Mouse (Mus musculus): ENCODE measurements around the gene Tmem213. TPM values are rescaled to one million over a fixed set of nuclear protein-coding genes. Genes with fewer than 3 reads are reported as not detected.

Tmem213 gene
- total and polyA plus RNA-seq, 3 experiments = not detected

GRCm38 (mm10) chr6:38162825-38163504 is 53.9 kb downstream of the Tmem213 start:
- TF ChIP-seq CHD2 (IDR thresholded peaks at IDR 0.05; ENCODE audit: low read length) = peak; percentile 37; the same call in 1 of the 2 replicates
- TF ChIP-seq RAD21 (IDR thresholded peaks at IDR 0.05; ENCODE audit: low read depth, low read length) = no peak
- no peak for TF ChIP-seq KAT2A (IDR thresholded peaks at IDR 0.05; ENCODE audit: insufficient replicate concordance, low read length)
- TF ChIP-seq UBTF (IDR thresholded peaks at IDR 0.05; ENCODE audit: low read depth, low read length) = no peak
- no peak for TF ChIP-seq MXI1 (IDR thresholded peaks at IDR 0.05; ENCODE audit: low read depth, low read length)
- no peak for TF ChIP-seq USF1 (IDR thresholded peaks at IDR 0.05; ENCODE audit: low read depth, low read length)
- TF ChIP-seq E2F4 (IDR thresholded peaks at IDR 0.05; ENCODE audit: insufficient replicate concordance, low read depth, low read length) = no peak
- 0 out of 2 replicates have a peak, but pooled peaks have one; percentile 22 for TF ChIP-seq MEF2A (IDR thresholded peaks at IDR 0.05; ENCODE audit: borderline replicate concordance, low read depth, low read length)
- TF ChIP-seq GABPA (IDR thresholded peaks at IDR 0.05; ENCODE audit: insufficient replicate concordance, low read depth, low read length) = no peak
- no peak for TF ChIP-seq SMC3 (IDR thresholded peaks at IDR 0.05; ENCODE audit: low read depth, low read length)
- TF ChIP-seq CTCF (conservative IDR thresholded peaks at IDR 0.05 in 1 of 2, IDR thresholded peaks at IDR 0.05 in 1 of 2; ENCODE audit: low read depth in 2 of 2, low read length in 2 of 2) = no peak
- TF ChIP-seq MAZ (IDR thresholded peaks at IDR 0.05; ENCODE audit: low read depth, low read length) = 0 out of 2 replicates have a peak, but pooled peaks have one; percentile 49
- no peak for TF ChIP-seq ZKSCAN1 (IDR thresholded peaks at IDR 0.05; ENCODE audit: borderline replicate concordance, low read depth, low read length)
- no peak for TF ChIP-seq ZMIZ1 (IDR thresholded peaks at IDR 0.05; ENCODE audit: low read depth, low read length)
- no peak for TF ChIP-seq USF2 (conservative IDR thresholded peaks at IDR 0.05; ENCODE audit: low read depth, low read length)
- no peak for TF ChIP-seq MAX (IDR thresholded peaks at IDR 0.05; ENCODE audit: low read length)
- TF ChIP-seq PAX5 (IDR thresholded peaks at IDR 0.05; ENCODE audit: low read length) = no peak
- no peak for TF ChIP-seq NELFE (IDR thresholded peaks at IDR 0.05; ENCODE audit: low read depth, low read length)
- TF ChIP-seq TCF12 (IDR thresholded peaks at IDR 0.05; ENCODE audit: low read depth, low read length) = no peak
- no peak for TF ChIP-seq POLR2A (IDR thresholded peaks at IDR 0.05; ENCODE audit: low read depth, low read length)
- no peak for TF ChIP-seq ZNF384 (IDR thresholded peaks at IDR 0.05; ENCODE audit: low read depth, low read length)
- peak; percentile 44 for TF ChIP-seq EP300 (IDR thresholded peaks at IDR 0.05; ENCODE audit: low read length)
- no peak for TF ChIP-seq MYC (IDR thresholded peaks at IDR 0.05; ENCODE audit: low read depth, low read length)
- TF ChIP-seq JUND (conservative IDR thresholded peaks at IDR 0.05; ENCODE audit: low read depth, low read length) = no peak
- no peak for TF ChIP-seq RCOR1 (conservative IDR thresholded peaks at IDR 0.05; ENCODE audit: low read depth, low read length)
- peak; percentile 71 for TF ChIP-seq IRF4 (IDR thresholded peaks at IDR 0.05; ENCODE audit: low read depth, low read length)
- no peak for TF ChIP-seq NRF1 (IDR thresholded peaks at IDR 0.05; ENCODE audit: low read depth, low read length)
- no peak for TF ChIP-seq ETS1 (conservative IDR thresholded peaks at IDR 0.05; ENCODE audit: low read depth, low read length)
- no peak for TF ChIP-seq HCFC1 (IDR thresholded peaks at IDR 0.05; ENCODE audit: low read depth, low read length)
- TF ChIP-seq MAFK (IDR thresholded peaks at IDR 0.05; ENCODE audit: insufficient replicate concordance, low read length) = no peak
- TF ChIP-seq BHLHE40 (IDR thresholded peaks at IDR 0.05; ENCODE audit: low read depth, low read length) = no peak
- no peak for TF ChIP-seq TBP (conservative IDR thresholded peaks at IDR 0.05; ENCODE audit: low read depth, low read length)
- TF ChIP-seq SIN3A (IDR thresholded peaks at IDR 0.05; ENCODE audit: low read length) = no peak
- TF ChIP-seq ZC3H11A (IDR thresholded peaks at IDR 0.05; ENCODE audit: low read depth, low read length) = no peak
- TF ChIP-seq CHD1 (IDR thresholded peaks at IDR 0.05; ENCODE audit: low read depth, low read length) = no peak
- TF ChIP-seq POLR2AphosphoS2 (IDR thresholded peaks at IDR 0.05; ENCODE audit: low read depth, low read length) = no peak
- TF ChIP-seq ELF1 (IDR thresholded peaks at IDR 0.05; ENCODE audit: low read depth, low read length) = 0 out of 2 replicates have a peak, but pooled peaks have one; percentile 10
- no peak for TF ChIP-seq JUN (IDR thresholded peaks at IDR 0.05; ENCODE audit: insufficient read depth, low read depth, low read length)
- DNase-seq (ENCODE audit: extremely low read depth) = peak; percentile 63
- Histone ChIP-seq H3K4me2 (ENCODE audit: insufficient read depth, low read depth, poor library complexity, severe bottlenecking) (peak overlapping the region; percentile 41), H3K27ac (ENCODE audit: insufficient read depth, low read depth) (no peak overlapping the region), H3K79me2 (replicated peaks; ENCODE audit: control insufficient read depth, extremely low read depth, insufficient read depth, poor library complexity, severe bottlenecking) (no peaks in the 10 kb centered on the region), H3K4me3 (replicated peaks in 1 of 3; ENCODE audit: low read depth in 2 of 3, low read length in 2 of 3, poor library complexity in 1 of 3) (no peak overlapping the region), H3K9me3 (replicated peaks; ENCODE audit: low read length) (no peaks in the 10 kb centered on the region), H3K36me3 (replicated peaks in 1 of 2; ENCODE audit: control insufficient read depth in 1 of 2, insufficient read depth in 1 of 2, low read length in 1 of 2) (peaks cover 0 to 12% of the 10 kb centered on the region in 2 experiments), H3K9ac (ENCODE audit: insufficient read depth, low read depth) (no peak overlapping the region), H3K27me3 (replicated peaks) (no peaks in the 10 kb centered on the region), H3K4me1 (ENCODE audit: control insufficient read depth in 1 of 2, insufficient read depth in 2 of 2) (peaks cover 5 to 23% of the 10 kb centered on the region in 2 experiments; a peak in 3 of 4 replicates)
- dilution Hi-C loops (cut with MboI; ENCODE audit: extremely low pct_ligation_motif_present, extremely low pct_unique_long_range_greater_than_20kb, low sequenced_read_pairs) = no loop called here
- in situ Hi-C loops (cut with MboI; ENCODE audit: low pct_ligation_motif_present, low pct_unique_long_range_greater_than_20kb, low sequenced_read_pairs) = loop anchor here (25.0 kb wide), 1 partner anchor 374 kb away; the partner anchor contains the start of gene Fmc1

All from CH12.LX (cell line).